Mouse (Mus musculus): ENCODE data around the gene Ephx3. TPM values are rescaled to one million over a fixed set of nuclear protein-coding genes. Genes with fewer than 3 reads are reported as not detected.

Ephx3 gene
- total and polyA plus RNA-seq, 3 experiments, result 0.08 TPM; not detected in 2

- no peak overlapping the region for H3K9ac ChIP-seq (ENCODE audit: control insufficient read depth, low read depth, low read length, poor library complexity, severe bottlenecking)
- H3K4me3 ChIP-seq (ENCODE audit: control insufficient read depth in 1 of 2, insufficient read depth in 1 of 2, low read depth in 2 of 2, low read length in 2 of 2), result no peak overlapping the region
- no peaks in the 10 kb centered on the region for H3K79me2 ChIP-seq (ENCODE audit: control insufficient read depth, insufficient read depth, low read length, poor library complexity)
- DNase-seq (ENCODE audit: low read depth, low spot score), result peak; percentile 49
- H3K36me3 ChIP-seq (ENCODE audit: control insufficient read depth in 1 of 2, insufficient read depth in 2 of 2, low read length in 2 of 2), result peaks cover 0 to 39% of the 10 kb centered on the region in 2 experiments; a peak in 2 of 4 replicates
- H3K27me3 ChIP-seq (ENCODE audit: control insufficient read depth in 1 of 2, insufficient read depth in 2 of 2, low read length in 2 of 2), result no peaks in the 10 kb centered on the region
- no peaks in the 10 kb centered on the region for H3K9me3 ChIP-seq (replicated peaks; ENCODE audit: insufficient read depth, low read length)
- no peak overlapping the region for H3K27ac ChIP-seq (ENCODE audit: control insufficient read depth, low read depth, low read length)
- TF ChIP-seq SMC3 (IDR thresholded peaks at IDR 0.05; ENCODE audit: low read depth, low read length) (peak; percentile 76), BHLHE40 (IDR thresholded peaks at IDR 0.05; ENCODE audit: borderline replicate concordance, low read depth, low read length) (no peak), RAD21 (IDR thresholded peaks at IDR 0.05; ENCODE audit: low read depth, low read length) (peak; percentile 63), JUND (IDR thresholded peaks at IDR 0.05; ENCODE audit: low read depth, low read length) (no peak), MXI1 (IDR thresholded peaks at IDR 0.05; ENCODE audit: low read depth, low read length) (no peak), CTCF (IDR thresholded peaks at IDR 0.05 in 2 of 3, conservative IDR thresholded peaks at IDR 0.05 in 1 of 3; ENCODE audit: control insufficient read depth in 1 of 3, insufficient read depth in 1 of 3, low read depth in 2 of 3, low read length in 3 of 3, poor library complexity in 1 of 3, severe bottlenecking in 1 of 3) (peak; percentile 66 to 78 (median 75)), HCFC1 (IDR thresholded peaks at IDR 0.05; ENCODE audit: low read depth, low read length) (no peak), ETS1 (IDR thresholded peaks at IDR 0.05; ENCODE audit: low read depth, low read length) (no peak), SIN3A (IDR thresholded peaks at IDR 0.05; ENCODE audit: low read length) (no peak), POLR2AphosphoS5 (IDR thresholded peaks at IDR 0.05; ENCODE audit: borderline replicate concordance, low read depth, low read length) (no peak), NELFE (IDR thresholded peaks at IDR 0.05; ENCODE audit: low read depth, low read length) (no peak), NRF1 (IDR thresholded peaks at IDR 0.05; ENCODE audit: insufficient read depth, low read depth, low read length, poor library complexity, severe bottlenecking) (no peak), UBTF (IDR thresholded peaks at IDR 0.05; ENCODE audit: borderline replicate concordance, insufficient read depth, low read depth, low read length) (no peak), ZKSCAN1 (IDR thresholded peaks at IDR 0.05; ENCODE audit: low read depth, low read length) (no peak), RCOR1 (IDR thresholded peaks at IDR 0.05; ENCODE audit: low read depth, low read length) (no peak), MEF2A (IDR thresholded peaks at IDR 0.05; ENCODE audit: extremely low read depth, insufficient replicate concordance, low read depth, low read length, poor library complexity, severe bottlenecking) (no peak), POLR2A (IDR thresholded peaks at IDR 0.05; ENCODE audit: control insufficient read depth in 1 of 2, insufficient read depth in 1 of 2, low read depth in 1 of 2, low read length in 2 of 2, poor library complexity in 1 of 2) (no peak), GABPA (IDR thresholded peaks at IDR 0.05; ENCODE audit: low read depth, low read length) (no peak), ELF1 (IDR thresholded peaks at IDR 0.05; ENCODE audit: low read depth, low read length) (no peak), MAZ (IDR thresholded peaks at IDR 0.05; ENCODE audit: low read depth, low read length) (no peak), ZMIZ1 (IDR thresholded peaks at IDR 0.05; ENCODE audit: low read depth, low read length) (no peak), EP300 (IDR thresholded peaks at IDR 0.05; ENCODE audit: low read depth in 1 of 2, low read length in 2 of 2) (no peak), MYB (IDR thresholded peaks at IDR 0.05; ENCODE audit: low read depth, low read length) (no peak), TAL1 (IDR thresholded peaks at IDR 0.05; ENCODE audit: low read length) (no peak), KAT2A (conservative IDR thresholded peaks at IDR 0.05; ENCODE audit: low read depth, low read length) (no peak), ZC3H11A (IDR thresholded peaks at IDR 0.05; ENCODE audit: low read depth, low read length) (peak; percentile 56), USF1 (IDR thresholded peaks at IDR 0.05; ENCODE audit: low read depth, low read length) (no peak), CHD2 (IDR thresholded peaks at IDR 0.05; ENCODE audit: low read length) (no peak), USF2 (IDR thresholded peaks at IDR 0.05; ENCODE audit: borderline replicate concordance in 1 of 2, insufficient read depth in 1 of 2, low read depth in 1 of 2, low read length in 2 of 2) (no peak), POLR2AphosphoS2 (IDR thresholded peaks at IDR 0.05; ENCODE audit: low read length) (no peak), MAX (IDR thresholded peaks at IDR 0.05; ENCODE audit: low read length) (no peak)
- H3K4me1 ChIP-seq (ENCODE audit: control insufficient read depth in 1 of 2, insufficient read depth in 2 of 2, low read length in 2 of 2), result no peaks in the 10 kb centered on the region
Measured at GRCm38 (mm10) chr17:32209752-32210151, 20.4 kb upstream of the Ephx3 start.

Data from MEL (cell line).